Mouse (Mus musculus): ENCODE measurements around the gene Ptch2. TPM values are rescaled to one million over a fixed set of nuclear protein-coding genes. Genes with fewer than 3 reads are reported as not detected.

Gene Ptch2
- polyA plus RNA-seq, 1 experiment from 2014 or later: 14.1 TPM

- TF ChIP-seq CTCF (IDR thresholded peaks at IDR 0.05; ENCODE audit: low read depth): peak; percentile 17; the same call in 1 of the 2 replicates
These were observed 8.8 kb downstream of the Ptch2 start for GRCm38 (mm10) chr4:117104672-117105071.

GRCm38 (mm10) chr4:117105127-117105526 lies 9.3 kb downstream of the Ptch2 start:
- ATAC-seq (ENCODE audit: insufficient read depth) (peak; percentile 54; the same call in 1 of the 2 replicates), DNase-seq (peak; percentile 51)
- Histone ChIP-seq H3K9ac (no peak overlapping the region), H3K27ac (ENCODE audit: low read depth) (no peak overlapping the region), H3K9me3 (ENCODE audit: low read depth, low read length) (no peaks in the 10 kb centered on the region), H3K4me1 (ENCODE audit: insufficient read depth) (no peaks in the 10 kb centered on the region), H3K4me2 (no peak overlapping the region), H3K36me3 (ENCODE audit: insufficient read depth) (peaks cover 72% of the 10 kb centered on the region), H3K27me3 (ENCODE audit: insufficient read depth, low read length) (no peaks in the 10 kb centered on the region), H3K4me3 (ENCODE audit: low read depth, low read length) (no peak overlapping the region)
- TF ChIP-seq CTCF (IDR thresholded peaks at IDR 0.05; ENCODE audit: low read depth): no peak
- 41% methylated on average over 10 of the region's 10 CpGs for WGBS

More at GRCm38 (mm10) chr4:117104672-117105071, 8.8 kb downstream of the Ptch2 start:
- no peaks in the 10 kb centered on the region for H3K9me3 ChIP-seq (ENCODE audit: low read depth, low read length)
- 59% methylated on average over 10 of the region's 10 CpGs for WGBS
- H3K4me2 ChIP-seq: no peak overlapping the region
- no peaks in the 10 kb centered on the region for H3K4me1 ChIP-seq (ENCODE audit: insufficient read depth)
- H3K27me3 ChIP-seq (ENCODE audit: insufficient read depth, low read length): no peaks in the 10 kb centered on the region
- ATAC-seq (ENCODE audit: insufficient read depth) (peak; percentile 21; the same call in 1 of the 2 replicates), DNase-seq (peak; percentile 30)
- H3K36me3 ChIP-seq (ENCODE audit: insufficient read depth): peaks cover 71% of the 10 kb centered on the region
- H3K4me3 ChIP-seq (ENCODE audit: low read depth, low read length): no peak overlapping the region
- no peak overlapping the region for H3K9ac ChIP-seq
- no peak overlapping the region for H3K27ac ChIP-seq (ENCODE audit: low read depth)

- H3K36me3 ChIP-seq (ENCODE audit: insufficient read depth): peaks cover 78% of the 10 kb centered on the region
- no peak for TF ChIP-seq CTCF (IDR thresholded peaks at IDR 0.05; ENCODE audit: low read depth)
- H3K27ac ChIP-seq (ENCODE audit: low read depth): no peak overlapping the region
- no peak overlapping the region for H3K4me2 ChIP-seq
- no peaks in the 10 kb centered on the region for H3K27me3 ChIP-seq (ENCODE audit: insufficient read depth, low read length)
- H3K4me3 ChIP-seq (ENCODE audit: low read depth, low read length): no peak overlapping the region
- ATAC-seq (ENCODE audit: insufficient read depth) (no peak), DNase-seq (no peak)
- no peaks in the 10 kb centered on the region for H3K9me3 ChIP-seq (ENCODE audit: low read depth, low read length)
- WGBS: 91% methylated on average over 18 of the region's 18 CpGs
- no peak overlapping the region for H3K9ac ChIP-seq
- no peaks in the 10 kb centered on the region for H3K4me1 ChIP-seq (ENCODE audit: insufficient read depth)
These were observed 12.1 kb downstream of the Ptch2 start for GRCm38 (mm10) chr4:117107813-117108523.

- no peak overlapping the region for H3K4me2 ChIP-seq
- H3K36me3 ChIP-seq (ENCODE audit: insufficient read depth): peaks cover 83% of the 10 kb centered on the region
- H3K9me3 ChIP-seq (ENCODE audit: low read depth, low read length): no peaks in the 10 kb centered on the region
- H3K4me1 ChIP-seq (ENCODE audit: insufficient read depth): no peaks in the 10 kb centered on the region
- H3K27ac ChIP-seq (ENCODE audit: low read depth): no peak overlapping the region
- TF ChIP-seq CTCF (IDR thresholded peaks at IDR 0.05; ENCODE audit: low read depth): no peak
- no peaks in the 10 kb centered on the region for H3K27me3 ChIP-seq (ENCODE audit: insufficient read depth, low read length)
- ATAC-seq (ENCODE audit: insufficient read depth): no peak
- H3K4me3 ChIP-seq (ENCODE audit: low read depth, low read length): no peak overlapping the region
- WGBS: 98% methylated on average over 6 of the region's 6 CpGs
- no peak for DNase-seq
- H3K9ac ChIP-seq: no peak overlapping the region
These were observed 12.6 kb downstream of the Ptch2 start for GRCm38 (mm10) chr4:117108524-117108849.

GRCm38 (mm10) chr4:117109330-117109729 lies 13.5 kb downstream of the Ptch2 start:
- Histone ChIP-seq H3K4me2 (no peak overlapping the region), H3K4me3 (ENCODE audit: low read depth, low read length) (no peak overlapping the region), H3K4me1 (ENCODE audit: insufficient read depth) (no peaks in the 10 kb centered on the region), H3K27me3 (ENCODE audit: insufficient read depth, low read length) (no peaks in the 10 kb centered on the region), H3K9me3 (ENCODE audit: low read depth, low read length) (no peaks in the 10 kb centered on the region), H3K27ac (ENCODE audit: low read depth) (no peak overlapping the region), H3K36me3 (ENCODE audit: insufficient read depth) (peaks cover 92% of the 10 kb centered on the region), H3K9ac (no peak overlapping the region)
- WGBS: 93% methylated on average over 25 of the region's 25 CpGs
- TF ChIP-seq CTCF (IDR thresholded peaks at IDR 0.05; ENCODE audit: low read depth): no peak
- ATAC-seq (ENCODE audit: insufficient read depth) (no peak), DNase-seq (no peak)

GRCm38 (mm10) chr4:117110249-117110648 lies 14.4 kb downstream of the Ptch2 start:
- Histone ChIP-seq H3K4me1 (ENCODE audit: insufficient read depth) (no peaks in the 10 kb centered on the region), H3K4me3 (ENCODE audit: low read depth, low read length) (no peak overlapping the region), H3K27me3 (ENCODE audit: insufficient read depth, low read length) (no peaks in the 10 kb centered on the region), H3K9ac (no peak overlapping the region), H3K9me3 (ENCODE audit: low read depth, low read length) (no peaks in the 10 kb centered on the region), H3K4me2 (no peak overlapping the region), H3K36me3 (ENCODE audit: insufficient read depth) (peaks cover 93% of the 10 kb centered on the region), H3K27ac (ENCODE audit: low read depth) (no peak overlapping the region)
- DNase-seq (no peak), ATAC-seq (ENCODE audit: insufficient read depth) (no peak)
- whole genome bisulfite sequencing: 86% methylated on average over 13 of the region's 13 CpGs
- no peak for TF ChIP-seq CTCF (IDR thresholded peaks at IDR 0.05; ENCODE audit: low read depth)

GRCm38 (mm10) chr4:117110985-117111384 lies 15.1 kb downstream of the Ptch2 start:
- 92% methylated on average over 11 of the region's 11 CpGs for WGBS
- no peak overlapping the region for H3K4me2 ChIP-seq
- no peak overlapping the region for H3K9ac ChIP-seq
- no peaks in the 10 kb centered on the region for H3K9me3 ChIP-seq (ENCODE audit: low read depth, low read length)
- peaks cover 95% of the 10 kb centered on the region for H3K36me3 ChIP-seq (ENCODE audit: insufficient read depth)
- H3K27me3 ChIP-seq (ENCODE audit: insufficient read depth, low read length): no peaks in the 10 kb centered on the region
- H3K4me1 ChIP-seq (ENCODE audit: insufficient read depth): no peaks in the 10 kb centered on the region
- no peak overlapping the region for H3K27ac ChIP-seq (ENCODE audit: low read depth)
- no peak for DNase-seq
- no peak overlapping the region for H3K4me3 ChIP-seq (ENCODE audit: low read depth, low read length)
- no peak for ATAC-seq (ENCODE audit: insufficient read depth)
- no peak for TF ChIP-seq CTCF (IDR thresholded peaks at IDR 0.05; ENCODE audit: low read depth)

Measured in lung, embryonic 14.5 days (tissue).